Mouse (Mus musculus) neural tube, embryonic 13.5 days (tissue): ENCODE results near the gene Lair1. TPM values are rescaled to one million over a fixed set of nuclear protein-coding genes. Genes with fewer than 3 reads are reported as not detected.

ENCODE experiments used
- ATAC-seq: fragments of 200-750 bp; cut with Nextera tagmentation; 2 replicates; pipeline ENCODE4 v1.8.0; 2017; ENCODE audit warnings: low read depth, mild to moderate bottlenecking, moderate TSS enrichment, moderate library complexity
- H3K27ac ChIP-seq: fragments of 300-500 bp; sonication (generic); replicated peaks from 2 replicates; pipeline ENCODE4 v1.5.1; 2015; ENCODE audit warnings: moderate library complexity, mild to moderate bottlenecking, inconsistent platforms
- H3K27me3 ChIP-seq: fragments of 300-500 bp; sonication (generic); 2 replicates; pipeline ENCODE4 v1.6.1; 2015; ENCODE audit warnings: mild to moderate bottlenecking, inconsistent platforms
- H3K36me3 ChIP-seq: fragments of 300-500 bp; sonication (generic); 2 replicates; pipeline ENCODE4 v1.6.1; 2015; ENCODE audit warnings: mild to moderate bottlenecking, inconsistent platforms
- H3K4me1 ChIP-seq: fragments of 300-500 bp; sonication (generic); replicated peaks from 2 replicates; pipeline ENCODE4 v1.6.1; 2015; ENCODE audit warnings: inconsistent platforms
- H3K4me2 ChIP-seq: fragments of 300-500 bp; sonication (generic); 2 replicates; pipeline ENCODE4 v1.6.1; 2015; ENCODE audit warnings: inconsistent platforms, mild to moderate bottlenecking, moderate library complexity
- H3K4me3 ChIP-seq: fragments of 300-500 bp; sonication (generic); 2 replicates; pipeline ENCODE4 v1.5.1; 2015; ENCODE audit warnings: mild to moderate bottlenecking, inconsistent platforms
- H3K9ac ChIP-seq: fragments of 300-500 bp; sonication (generic); 2 replicates; pipeline ENCODE4 v1.6.1; 2015; ENCODE audit warnings: moderate library complexity, mild to moderate bottlenecking, inconsistent platforms
- H3K9me3 ChIP-seq: fragments of 300-500 bp; sonication (generic); 2 replicates; pipeline ENCODE4 v1.6.1; 2016; ENCODE audit warnings: inconsistent platforms
- WGBS: fragments of 180-500 bp; shearing (Covaris S2); methylation state at CpG from one replicate; pipeline ENCODE4 v1.1.7; 2015; 5-methylcytosine and 5-hydroxymethylcytosine counted together
- polyA plus RNA-seq: library from polyadenylated mRNA; unstranded; fragments of >200 nt; fragmentation: Nextera tagmentation; extraction: Ambion mirVana; gene quantifications from 2 replicates; pipeline ENCODE4 v1.2.1, GENCODE M21; 2015

The Lair1 gene
- 2.5 and 2.9 TPM in 2 replicates for polyA plus RNA-seq

- Histone ChIP-seq H3K27ac (no peak within 1 kb of the TSS), H3K36me3 (no peaks in the 10 kb centered on the region), H3K4me1 (no peaks in the 10 kb centered on the region), H3K9ac (no peak within 1 kb of the TSS), H3K27me3 (no peaks in the 10 kb centered on the region), H3K9me3 (no peaks in the 10 kb centered on the region), H3K4me2 (no peak within 1 kb of the TSS), H3K4me3 (no peak within 1 kb of the TSS)
- ATAC-seq: no peak
- 82% methylated on average over 2 of the region's 2 CpGs for WGBS
Observed at GRCm38 (mm10) chr7:4063013-4063412, at the start of gene Lair1. TSS of gene Lair1 (minus strand) at chr7:4063204.

GRCm38 (mm10) chr7:4111766-4112165, 48.8 kb upstream of the Lair1 start:
- ATAC-seq: no peak
- H3K36me3 ChIP-seq: no peaks in the 10 kb centered on the region
- H3K27me3 ChIP-seq: no peaks in the 10 kb centered on the region
- 52% methylated on average over 3 of the region's 3 CpGs for WGBS
- H3K27ac ChIP-seq: no peak overlapping the region
- H3K4me3 ChIP-seq: no peak overlapping the region
- no peaks in the 10 kb centered on the region for H3K9me3 ChIP-seq
- no peak overlapping the region for H3K4me2 ChIP-seq
- no peak overlapping the region for H3K9ac ChIP-seq
- H3K4me1 ChIP-seq: no peaks in the 10 kb centered on the region

GRCm38 (mm10) chr7:4103411-4103810, 40.4 kb upstream of the Lair1 start:
- no peak overlapping the region for H3K9ac ChIP-seq
- H3K27ac ChIP-seq: no peak overlapping the region
- H3K4me1 ChIP-seq: no peaks in the 10 kb centered on the region
- no peaks in the 10 kb centered on the region for H3K36me3 ChIP-seq
- H3K4me2 ChIP-seq: no peak overlapping the region
- no peaks in the 10 kb centered on the region for H3K9me3 ChIP-seq
- WGBS: 18% methylated on average over 4 of the region's 4 CpGs
- H3K4me3 ChIP-seq: no peak overlapping the region
- peak; percentile 43; the same call in 1 of the 2 replicates for ATAC-seq
- no peaks in the 10 kb centered on the region for H3K27me3 ChIP-seq

GRCm38 (mm10) chr7:4101144-4101543, 38.1 kb upstream of the Lair1 start:
- Histone ChIP-seq H3K9ac (no peak overlapping the region), H3K36me3 (no peaks in the 10 kb centered on the region), H3K27me3 (no peaks in the 10 kb centered on the region), H3K27ac (no peak overlapping the region), H3K4me3 (no peak overlapping the region), H3K4me1 (no peaks in the 10 kb centered on the region), H3K4me2 (no peak overlapping the region), H3K9me3 (no peaks in the 10 kb centered on the region)
- 85% methylated on average over 5 of the region's 5 CpGs for WGBS
- no peak for ATAC-seq

- Histone ChIP-seq H3K9ac (no peak overlapping the region), H3K27ac (no peak overlapping the region), H3K4me1 (no peaks in the 10 kb centered on the region), H3K4me3 (no peak overlapping the region), H3K9me3 (no peaks in the 10 kb centered on the region), H3K27me3 (no peaks in the 10 kb centered on the region), H3K36me3 (no peaks in the 10 kb centered on the region), H3K4me2 (no peak overlapping the region)
- no peak for ATAC-seq
- 74% methylated on average over 2 of the region's 2 CpGs for WGBS
Observed at GRCm38 (mm10) chr7:4098832-4099231, 35.8 kb upstream of the Lair1 start.

- no peaks in the 10 kb centered on the region for H3K4me1 ChIP-seq
- 68% methylated on average over 2 of the region's 2 CpGs for WGBS
- ATAC-seq: no peak
Observed at GRCm38 (mm10) chr7:4098301-4098700, 35.3 kb upstream of the Lair1 start.

GRCm38 (mm10) chr7:4091170-4091569, 28.2 kb upstream of the Lair1 start:
- H3K27me3 ChIP-seq: no peaks in the 10 kb centered on the region
- H3K36me3 ChIP-seq: no peaks in the 10 kb centered on the region
- no peak overlapping the region for H3K27ac ChIP-seq
- no peaks in the 10 kb centered on the region for H3K4me1 ChIP-seq
- no peak overlapping the region for H3K4me2 ChIP-seq
- no peaks in the 10 kb centered on the region for H3K9me3 ChIP-seq
- H3K9ac ChIP-seq: no peak overlapping the region
- no peak overlapping the region for H3K4me3 ChIP-seq
- WGBS: 48% methylated on average over 8 of the region's 8 CpGs
- ATAC-seq: no peak

More at GRCm38 (mm10) chr7:4098301-4098700, 35.3 kb upstream of the Lair1 start:
- Histone ChIP-seq H3K9me3 (no peaks in the 10 kb centered on the region), H3K9ac (no peak overlapping the region), H3K4me2 (no peak overlapping the region), H3K27ac (no peak overlapping the region), H3K36me3 (no peaks in the 10 kb centered on the region), H3K4me3 (no peak overlapping the region), H3K27me3 (no peaks in the 10 kb centered on the region)

GRCm38 (mm10) chr7:4088679-4089078, 25.7 kb upstream of the Lair1 start:
- Histone ChIP-seq H3K9me3 (no peaks in the 10 kb centered on the region), H3K4me1 (no peaks in the 10 kb centered on the region), H3K4me2 (no peak overlapping the region), H3K27me3 (no peaks in the 10 kb centered on the region), H3K27ac (no peak overlapping the region), H3K9ac (no peak overlapping the region), H3K4me3 (no peak overlapping the region), H3K36me3 (no peaks in the 10 kb centered on the region)
- no peak for ATAC-seq
- WGBS: 83% methylated on average over 2 of the region's 2 CpGs

GRCm38 (mm10) chr7:4087896-4088480, 25.0 kb upstream of the Lair1 start:
- Histone ChIP-seq H3K36me3 (no peaks in the 10 kb centered on the region), H3K27me3 (no peaks in the 10 kb centered on the region), H3K27ac (no peak overlapping the region), H3K4me1 (no peaks in the 10 kb centered on the region), H3K9ac (no peak overlapping the region), H3K4me3 (no peak overlapping the region), H3K9me3 (no peaks in the 10 kb centered on the region), H3K4me2 (no peak overlapping the region)
- ATAC-seq: no peak
- 78% methylated on average over 6 of the region's 6 CpGs for WGBS

- Histone ChIP-seq H3K9ac (no peak overlapping the region), H3K36me3 (no peaks in the 10 kb centered on the region), H3K27me3 (no peaks in the 10 kb centered on the region), H3K4me1 (no peaks in the 10 kb centered on the region), H3K27ac (no peak overlapping the region), H3K4me2 (no peak overlapping the region), H3K9me3 (no peaks in the 10 kb centered on the region), H3K4me3 (no peak overlapping the region)
- no peak for ATAC-seq
- WGBS: 89% methylated on average over 4 of the region's 4 CpGs
Observed at GRCm38 (mm10) chr7:4087238-4087895, 24.4 kb upstream of the Lair1 start.

GRCm38 (mm10) chr7:4085562-4085961, 22.6 kb upstream of the Lair1 start:
- H3K27ac ChIP-seq: no peak overlapping the region
- H3K9ac ChIP-seq: no peak overlapping the region
- H3K4me3 ChIP-seq: no peak overlapping the region
- no peaks in the 10 kb centered on the region for H3K9me3 ChIP-seq
- H3K4me1 ChIP-seq: no peaks in the 10 kb centered on the region
- no peak for ATAC-seq
- H3K27me3 ChIP-seq: no peaks in the 10 kb centered on the region
- no peaks in the 10 kb centered on the region for H3K36me3 ChIP-seq
- no peak overlapping the region for H3K4me2 ChIP-seq

GRCm38 (mm10) chr7:4084161-4084560, 21.2 kb upstream of the Lair1 start:
- Histone ChIP-seq H3K36me3 (no peaks in the 10 kb centered on the region), H3K9ac (no peak overlapping the region), H3K9me3 (no peaks in the 10 kb centered on the region), H3K4me2 (no peak overlapping the region), H3K4me1 (no peaks in the 10 kb centered on the region), H3K27me3 (no peaks in the 10 kb centered on the region), H3K4me3 (no peak overlapping the region), H3K27ac (no peak overlapping the region)
- no peak for ATAC-seq
- WGBS: 82% methylated on average over 6 of the region's 6 CpGs

GRCm38 (mm10) chr7:4082804-4083203, 19.8 kb upstream of the Lair1 start:
- Histone ChIP-seq H3K9me3 (no peaks in the 10 kb centered on the region), H3K27ac (no peak overlapping the region), H3K4me2 (no peak overlapping the region), H3K4me1 (no peaks in the 10 kb centered on the region), H3K27me3 (no peaks in the 10 kb centered on the region), H3K36me3 (no peaks in the 10 kb centered on the region), H3K9ac (no peak overlapping the region), H3K4me3 (no peak overlapping the region)
- ATAC-seq: no peak
- 63% methylated on average over 2 of the region's 2 CpGs for WGBS
